Mouse (Mus musculus) c-Kit-negative CD71-positive TER-119-positive erythroid progenitor cells, embryonic 14.5 days (primary cell): Measurements from ENCODE around the gene Mall.
A peak's percentile ranks its signal among the peaks of the same experiment; 100 is the strongest.

Experiments used
- DNase-seq: peaks from one replicate; pipeline ENCODE4 v3.0.0-alpha.2; 2013; ENCODE audit warnings: low read depth, low spot score

The Mall gene

DNA sequence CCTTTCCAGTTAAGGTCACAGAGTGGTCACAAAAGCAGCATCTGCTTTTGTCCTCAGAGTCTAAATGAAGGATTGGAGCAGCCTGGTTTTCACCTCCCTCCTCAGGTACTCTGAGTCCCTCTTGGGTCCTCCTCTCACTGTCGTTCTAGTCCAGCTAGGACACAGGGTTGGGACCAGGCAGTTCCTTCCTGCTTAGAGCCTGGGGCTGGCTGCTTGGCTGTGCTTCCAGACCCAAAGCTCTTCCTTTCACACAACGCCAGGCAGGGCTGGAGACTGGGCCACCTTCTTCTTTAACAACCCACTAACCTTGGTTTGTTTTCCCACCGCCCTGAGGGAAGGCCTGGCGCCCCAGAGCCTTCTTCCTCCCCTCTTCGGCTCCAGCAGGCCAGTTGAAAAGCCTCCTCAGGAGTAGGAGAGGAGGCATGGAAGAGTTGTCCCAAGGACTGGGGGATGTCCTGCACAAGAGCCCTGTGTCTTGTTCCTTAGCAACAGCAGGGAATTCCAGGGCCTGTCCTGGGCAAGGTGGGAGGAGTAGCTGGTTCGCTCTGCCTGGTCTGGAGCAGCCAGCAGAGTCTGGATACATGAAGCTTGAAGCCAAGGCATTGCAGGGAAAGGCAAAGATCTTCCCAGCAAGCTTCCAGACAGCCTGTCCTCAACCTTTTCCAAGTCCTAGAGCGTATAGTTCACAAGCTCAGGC is 717 bp upstream of the Mall start:
- DNase-seq, result no peak

DNA sequence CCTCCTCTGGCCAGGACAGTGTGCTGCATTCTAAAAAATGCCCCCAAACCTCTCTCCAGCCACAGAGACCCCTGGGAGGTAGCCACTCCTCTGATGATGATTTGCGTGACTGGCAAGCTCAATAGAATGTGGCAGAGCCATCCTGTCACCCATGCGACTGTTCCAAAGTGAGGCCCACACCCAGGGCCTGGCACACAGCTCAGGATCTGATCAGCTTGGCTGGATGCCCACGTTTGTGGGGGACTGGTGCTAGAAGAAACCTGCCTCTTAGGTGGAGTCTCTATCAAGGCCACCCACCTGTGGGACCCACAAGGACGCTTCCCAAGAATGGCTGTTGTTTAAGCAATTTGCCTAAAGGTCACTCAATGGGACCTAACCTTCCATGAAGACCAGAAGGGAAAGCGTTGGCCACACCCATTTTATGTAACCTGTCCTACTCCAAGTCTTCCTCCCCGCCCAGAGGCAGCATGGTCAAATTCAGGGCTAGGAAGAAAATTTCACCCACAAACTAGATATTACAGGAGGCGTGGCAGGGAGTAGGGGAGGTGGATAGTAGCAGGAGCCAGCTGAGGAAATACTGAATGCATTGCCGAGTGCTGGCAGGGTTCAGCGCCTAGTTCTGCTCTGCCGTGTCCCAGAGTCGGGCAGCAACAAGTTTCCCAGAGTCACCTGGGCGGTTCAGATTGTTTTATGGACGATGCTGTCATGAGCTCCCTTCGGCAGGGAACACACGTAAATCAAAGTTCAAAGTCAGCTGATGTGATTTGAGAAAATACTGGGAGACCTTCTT is 876 bp downstream of the Mall start:
- DNase-seq, result no peak

DNA sequence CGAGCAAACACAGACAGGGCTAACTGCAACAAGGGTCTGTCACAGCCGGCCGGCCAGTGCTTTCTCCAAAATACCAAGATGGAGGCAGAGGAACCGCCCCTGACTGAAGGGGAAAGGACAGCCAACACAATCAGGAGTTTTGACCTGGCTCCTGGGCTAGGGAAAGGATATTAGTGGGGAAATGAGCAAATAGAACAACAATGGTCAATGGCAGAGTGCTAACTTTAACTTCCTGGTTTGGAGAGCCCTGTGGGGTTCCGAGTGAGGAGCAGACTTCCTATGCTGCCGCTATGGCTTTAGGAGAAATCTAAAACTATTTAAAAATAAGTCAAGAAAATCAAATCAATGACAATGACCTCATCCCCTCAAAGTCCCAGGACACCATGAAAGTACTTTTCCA is 1.6 kb downstream of the Mall start:
- no peak for DNase-seq

DNA sequence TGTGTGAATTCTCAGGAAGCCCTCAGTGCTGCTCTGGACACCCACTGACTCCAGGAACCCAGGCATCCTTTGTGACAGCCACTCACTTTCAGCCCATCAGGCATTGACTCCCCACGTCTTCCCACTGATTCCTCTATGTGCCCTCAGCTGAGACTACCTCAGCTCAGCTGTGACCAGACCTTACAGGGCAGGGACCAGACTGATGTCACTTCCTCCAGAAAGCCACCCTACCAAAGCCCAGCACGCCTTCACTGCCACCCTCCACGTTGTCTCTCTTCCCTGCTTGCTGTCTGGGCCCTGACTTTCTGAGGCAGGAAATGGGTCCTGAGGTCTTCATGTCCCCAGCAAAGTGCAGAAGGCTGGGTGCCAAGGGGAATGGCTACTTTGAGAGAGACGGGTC is 6.5 kb downstream of the Mall start:
- no peak for DNase-seq

DNA sequence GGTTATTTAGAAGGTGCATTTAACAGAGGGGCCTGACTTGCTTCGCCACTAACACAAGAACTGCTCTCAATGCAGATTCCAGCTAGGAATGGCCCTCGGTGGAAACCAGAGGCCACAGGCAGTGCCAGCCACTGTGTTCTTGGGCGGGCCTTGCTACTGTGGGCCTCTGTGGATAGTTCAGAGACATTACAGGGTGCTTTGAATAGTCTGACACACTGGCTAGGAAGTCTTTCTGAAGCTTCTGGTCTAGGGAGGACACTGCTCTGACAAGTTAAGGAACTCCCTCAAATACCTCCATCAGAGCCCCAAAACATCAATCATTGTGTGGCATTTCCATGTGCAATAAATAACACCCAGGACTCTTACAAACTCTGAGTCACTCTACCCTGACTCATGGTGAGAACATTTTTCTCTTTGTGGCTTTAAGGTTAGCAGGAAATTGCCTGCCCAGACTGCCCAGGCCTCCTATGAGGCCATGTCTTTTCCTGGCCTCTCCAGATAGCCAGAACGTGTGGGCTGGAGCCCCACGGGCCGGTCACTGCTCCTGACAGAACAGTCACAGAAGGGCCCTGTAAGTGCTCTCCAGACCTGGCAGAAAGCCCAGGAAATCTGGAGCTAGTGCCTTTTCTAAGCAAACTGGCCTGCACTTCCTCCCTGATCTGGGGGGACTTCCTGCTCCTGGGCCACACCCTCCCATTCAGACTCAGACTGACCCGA is 7.4 kb downstream of the Mall start:
- no peak for DNase-seq

DNA sequence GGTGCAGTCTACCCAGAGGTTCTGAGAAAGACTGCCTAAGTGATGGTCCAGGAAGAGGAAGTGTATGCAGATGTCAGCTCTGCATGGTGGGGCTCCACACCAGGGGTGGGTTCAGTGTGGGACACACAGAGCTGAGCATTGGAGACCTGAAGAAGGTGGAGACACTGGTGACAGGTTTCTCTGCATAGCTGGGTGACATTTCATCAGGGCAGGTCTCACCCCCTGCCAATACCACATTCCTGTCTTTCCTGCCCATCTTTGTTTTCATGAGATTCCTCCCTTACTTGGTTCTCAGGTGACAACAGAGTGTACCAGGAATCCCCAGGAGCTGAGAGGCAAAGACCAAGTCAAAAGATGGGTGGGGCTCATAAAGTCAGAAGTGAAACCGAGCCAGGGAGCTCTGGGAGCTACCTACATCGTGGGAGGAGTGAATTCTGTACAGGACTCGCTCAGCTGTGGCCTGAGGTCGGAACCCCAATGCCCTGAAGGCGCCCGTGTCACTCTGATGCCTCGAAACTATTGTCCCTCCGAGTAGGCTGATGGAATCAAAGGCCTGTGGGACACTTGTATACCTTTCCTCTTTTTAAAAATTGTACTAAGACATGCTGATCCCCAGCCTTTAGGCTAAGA is 10.8 kb downstream of the Mall start:
- DNase-seq, result no peak

DNA sequence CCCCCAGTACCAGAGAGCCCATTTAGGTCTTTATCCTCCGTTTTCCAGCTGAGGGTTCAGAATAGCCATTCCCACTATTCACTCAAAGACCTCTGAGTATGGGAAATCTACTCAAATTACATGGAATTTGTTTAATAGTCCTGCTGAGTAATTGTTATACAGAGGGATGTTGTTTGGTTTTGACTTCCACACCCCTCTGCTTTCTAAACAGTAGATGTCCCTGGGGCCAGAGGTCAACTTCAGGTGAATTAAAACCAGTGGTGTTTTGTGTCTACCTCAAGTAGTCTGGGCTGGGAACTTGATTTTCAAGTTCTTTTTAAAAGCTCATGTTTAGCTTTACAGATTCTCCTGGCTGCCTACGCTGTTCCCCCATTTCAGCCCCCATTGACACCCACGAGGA is 15.0 kb downstream of the Mall start:
- no peak for DNase-seq

DNA sequence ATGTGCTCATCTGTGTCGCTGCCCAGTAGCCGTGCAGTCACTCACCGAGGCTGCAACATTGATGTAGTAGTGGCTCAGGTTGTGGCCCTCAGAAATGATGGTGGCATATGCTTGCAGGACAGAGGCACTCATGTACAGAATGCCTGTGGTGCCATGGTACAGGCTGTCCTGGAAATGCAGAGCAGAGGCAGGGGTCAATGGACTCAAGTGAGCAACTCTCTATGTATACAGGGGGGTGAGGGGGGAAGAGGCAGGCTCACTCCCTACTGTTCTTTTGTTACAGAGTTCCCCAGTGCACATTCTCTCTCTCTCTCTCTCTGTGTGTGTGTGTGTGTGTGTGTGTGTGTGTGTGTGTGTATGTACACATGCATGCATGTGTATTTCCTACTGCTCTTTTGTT is 20.9 kb downstream of the Mall start:
- DNase-seq, result no peak

DNA sequence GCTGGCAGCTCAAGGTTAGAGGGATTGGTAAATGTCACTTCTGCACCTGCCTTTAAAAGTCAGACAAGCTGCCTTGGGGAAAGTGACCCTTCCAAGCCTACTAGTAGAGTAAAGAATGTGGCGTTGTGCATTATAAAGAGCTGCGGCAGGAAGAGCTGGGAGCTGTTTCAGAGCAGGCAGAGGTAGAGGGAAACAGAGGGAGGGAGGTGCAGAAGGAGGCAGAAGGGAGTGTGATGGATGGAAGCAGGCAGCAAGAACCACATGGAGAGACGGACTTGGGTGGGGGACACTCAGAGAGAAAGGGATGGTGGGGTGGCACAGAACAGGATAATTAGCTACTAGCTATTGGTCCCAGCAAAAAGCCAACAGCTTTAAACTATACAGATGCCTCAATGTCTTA is 21.7 kb downstream of the Mall start:
- DNase-seq, result no peak

DNA sequence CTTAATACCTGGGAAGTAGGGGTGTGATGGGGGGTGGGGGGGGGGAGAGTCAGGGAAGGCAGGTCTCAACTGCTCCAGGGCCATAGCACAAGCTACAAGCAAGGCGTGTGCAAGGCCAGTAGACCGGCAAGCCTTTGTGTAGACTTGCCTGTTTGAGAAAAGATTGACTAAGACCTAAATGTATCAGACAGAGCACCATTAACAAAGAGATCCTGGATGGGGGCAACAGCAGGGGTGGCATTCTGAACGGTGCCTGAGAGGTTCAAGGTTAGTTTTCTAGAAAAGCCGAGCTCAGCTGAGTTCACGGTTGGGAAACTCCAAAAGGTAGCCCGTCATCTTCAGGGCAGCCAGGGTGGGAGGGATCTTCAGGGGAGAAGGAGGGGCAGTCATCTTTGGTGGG is 24.5 kb downstream of the Mall start:
- no peak for DNase-seq

DNA sequence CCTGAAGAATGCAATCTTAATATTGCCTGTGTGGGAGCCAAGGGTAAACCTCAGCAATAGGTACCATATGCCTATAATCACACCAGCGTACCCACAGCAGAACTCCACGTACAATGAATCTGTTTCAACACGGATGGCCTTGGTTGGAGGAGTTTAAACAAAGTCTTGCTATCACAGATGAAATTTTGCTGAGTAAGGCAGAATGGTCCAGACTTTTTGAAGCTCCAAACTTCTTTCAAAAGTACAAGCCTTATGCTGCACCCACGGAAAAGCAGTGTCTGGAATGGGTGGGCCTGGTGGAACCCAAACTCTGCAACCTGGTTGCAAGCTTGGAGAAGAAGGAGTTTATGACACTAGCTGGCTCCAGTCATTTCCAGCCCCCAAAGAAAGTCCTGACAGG is 40.5 kb downstream of the Mall start:
- DNase-seq, result no peak

DNA sequence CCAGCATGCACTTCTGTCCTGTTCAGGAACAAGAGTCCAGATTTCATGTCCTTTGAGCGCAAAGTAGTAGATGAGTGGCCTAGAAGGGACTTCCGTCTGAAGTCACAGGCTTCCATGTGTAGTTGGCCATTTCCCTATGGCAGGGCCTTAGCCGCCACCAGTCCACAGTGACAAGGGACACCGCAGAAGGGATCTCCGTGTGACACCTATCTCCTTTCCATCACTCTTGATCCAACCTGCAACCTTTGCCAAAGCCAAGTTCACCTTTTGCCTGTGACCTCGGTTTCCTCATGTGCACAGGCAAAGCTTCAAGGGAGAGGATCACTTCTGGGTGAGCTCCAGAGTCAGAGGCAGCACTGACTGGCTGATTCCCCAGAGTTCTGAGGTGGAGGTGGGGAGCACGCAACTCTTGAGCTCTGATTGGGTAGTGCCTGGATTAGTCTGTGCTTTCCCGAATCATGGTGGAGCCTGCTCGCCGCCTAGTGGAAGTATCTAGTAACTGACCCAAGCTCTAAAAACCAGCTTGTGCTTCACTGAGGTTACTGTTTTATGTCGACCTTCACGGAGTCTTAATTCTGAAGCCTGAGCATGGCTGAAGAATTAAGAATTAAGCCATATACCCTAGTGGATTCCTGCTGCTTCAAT is 45.9 kb downstream of the Mall start:
- DNase-seq, result no peak

DNA sequence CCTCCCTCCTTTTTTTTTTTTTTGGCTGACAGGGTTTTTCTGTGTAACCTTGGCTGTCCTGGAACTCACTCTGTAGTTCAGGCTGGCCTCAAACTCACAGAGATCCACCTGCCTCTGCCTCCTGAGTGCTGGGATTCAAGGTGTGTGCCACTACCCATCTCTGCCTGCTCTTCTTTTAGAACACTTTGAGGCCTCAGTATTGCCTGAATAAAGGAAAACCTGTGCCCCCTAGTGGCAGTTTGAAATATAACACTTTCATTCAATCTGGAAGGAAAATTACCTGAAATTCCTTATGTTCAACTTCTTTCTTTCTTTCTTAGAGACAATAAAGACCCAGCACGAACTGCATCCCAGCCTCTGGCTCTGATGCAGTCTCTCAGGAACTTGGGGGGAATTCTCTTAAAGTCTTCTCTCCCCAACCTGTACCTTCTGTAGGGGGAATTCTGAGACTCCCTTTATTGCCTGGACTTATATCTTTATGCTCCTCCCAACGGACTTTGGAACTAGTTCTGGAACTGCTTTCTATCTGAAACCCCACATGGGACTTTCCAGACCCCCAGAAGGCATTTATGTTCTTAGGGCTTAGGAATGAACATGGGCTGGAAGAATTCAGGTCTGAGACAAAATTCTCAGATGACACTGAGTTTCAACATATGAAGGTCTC is 61.8 kb downstream of the Mall start:
- peak; percentile 13 for DNase-seq

DNA sequence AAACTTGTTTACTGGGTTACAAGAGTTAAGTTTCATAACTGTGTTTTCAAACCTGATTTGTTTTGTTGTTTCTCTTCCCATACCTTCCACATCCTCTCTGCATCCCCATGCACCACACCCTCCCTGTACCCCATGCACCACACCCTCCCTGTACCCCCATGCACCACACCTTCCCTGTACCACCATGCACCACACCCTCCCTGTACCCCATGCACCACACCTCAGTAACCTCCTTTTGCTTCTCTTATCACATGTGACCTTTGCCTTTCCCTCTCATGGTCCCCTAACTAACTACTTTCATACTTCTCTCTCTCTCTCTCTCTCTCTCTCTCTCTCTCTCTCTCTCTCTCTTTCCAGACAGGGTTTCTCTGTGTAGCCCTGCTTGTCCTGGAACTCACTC is 62.7 kb downstream of the Mall start:
- DNase-seq, result no peak

DNA sequence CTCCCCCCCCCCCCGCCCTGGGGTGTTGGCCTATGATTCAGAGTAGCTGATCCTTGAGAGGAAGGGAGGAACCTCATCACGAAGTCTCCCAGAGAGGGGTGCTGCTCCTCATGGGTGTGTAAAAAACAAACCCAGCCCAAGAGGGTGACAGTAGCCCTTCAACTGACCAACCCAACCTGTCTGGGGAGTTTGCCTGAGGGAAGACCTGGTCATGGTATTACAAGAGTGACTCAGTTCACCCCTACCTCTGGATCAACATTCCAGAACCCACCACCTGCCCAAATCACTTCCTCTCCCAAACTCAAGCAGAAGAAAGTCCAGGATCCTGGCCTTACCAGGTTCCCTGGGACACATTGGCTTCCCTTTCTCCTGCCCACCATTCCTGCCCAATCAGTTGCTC is 67.0 kb downstream of the Mall start:
- DNase-seq, result no peak

DNA sequence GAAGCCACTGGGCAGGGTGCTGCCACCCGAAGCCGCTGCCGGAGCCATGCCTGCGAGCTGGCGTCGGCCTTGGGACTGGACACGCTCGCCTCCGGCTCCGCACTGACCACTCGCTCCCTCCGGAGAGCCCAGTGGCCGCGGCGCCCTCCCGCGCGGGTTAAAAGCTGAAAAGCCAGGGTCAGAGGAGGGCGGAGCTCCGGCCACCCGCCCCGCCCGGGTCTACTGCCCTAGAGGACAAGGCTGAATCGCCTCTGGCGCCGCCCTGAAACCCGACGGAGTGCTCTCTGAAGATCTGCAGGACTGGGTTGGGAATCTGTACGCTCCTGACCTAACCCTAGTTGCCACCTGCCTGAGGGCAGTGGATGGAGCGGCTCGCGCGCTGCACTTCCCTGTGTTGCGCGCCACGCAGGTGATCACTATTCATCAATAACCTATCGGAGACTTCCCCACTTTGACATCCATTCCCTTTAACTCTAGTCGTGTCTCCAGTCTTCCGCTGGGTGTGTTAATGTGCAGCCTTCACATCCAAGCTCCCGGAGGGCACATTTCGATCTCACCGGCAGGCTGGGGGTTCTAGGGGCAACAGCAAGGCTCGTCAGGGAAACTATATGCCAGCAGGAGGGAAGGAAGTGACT is 73.5 kb downstream of the Mall start, which contains the start of gene Mal:
Gene Mal (minus strand): TSS at position 610 of the 635 bp plus-strand sequence.
- no peak for DNase-seq

DNA sequence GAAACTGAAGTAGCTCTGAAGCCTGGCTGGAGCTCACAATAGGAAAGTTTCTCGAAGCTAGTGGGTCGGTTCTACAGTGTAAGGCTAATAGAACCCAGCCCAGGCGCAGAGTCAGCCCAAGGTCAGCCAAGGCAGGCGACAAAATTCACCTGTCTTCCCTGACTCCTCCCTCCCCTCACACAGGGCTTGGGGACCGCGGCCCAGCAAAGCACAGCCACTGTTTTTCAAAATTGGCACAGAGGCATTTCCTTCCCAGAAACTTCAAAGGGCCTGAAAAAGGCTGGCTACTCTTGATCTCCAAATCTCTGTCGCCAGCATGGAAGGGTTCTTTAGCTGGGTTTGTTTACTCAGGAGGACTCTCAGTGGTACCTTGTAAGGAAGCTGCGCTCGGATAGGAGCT is 74.3 kb downstream of the Mall start:
- no peak for DNase-seq

DNA sequence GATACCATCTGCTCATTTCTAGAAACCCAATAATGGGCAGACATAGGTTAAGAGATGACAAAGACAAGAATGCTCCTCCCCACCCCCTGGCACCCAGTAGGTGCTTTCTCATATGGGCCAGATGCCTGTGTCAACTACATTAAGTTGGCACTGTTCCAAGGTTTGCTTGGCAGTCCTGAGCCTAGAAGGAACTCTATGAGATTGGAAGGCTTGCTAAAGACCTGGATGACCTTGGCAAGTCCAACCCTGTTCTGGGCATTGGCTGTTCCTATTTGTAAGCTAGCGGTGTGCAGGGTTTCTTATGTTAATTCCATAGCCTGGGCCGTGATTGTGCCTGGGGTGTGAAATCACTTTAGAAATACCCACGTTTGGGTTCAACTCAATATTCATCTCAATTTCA is 74.9 kb downstream of the Mall start:
- no peak for DNase-seq
